Mouse (Mus musculus) gastrocnemius, adult 8-10 months (tissue): Measurements from ENCODE around the gene Kpna3. TPM values are rescaled to one million over a fixed set of nuclear protein-coding genes. Genes with fewer than 3 reads are reported as not detected.

ENCODE experiments used
- DNase-seq, 2 experiments: peaks; one replicate each; pipeline ENCODE4 v3.0.0; 2022; ENCODE audit warnings: low spot score in 2 of 2
- total RNA-seq, 4 experiments: library from RNA; stranded (reverse); gene quantifications; 2 replicates each; pipeline ENCODE4 v1.2.4; 2022

The Kpna3 gene
- total RNA-seq, 4 experiments from 2014 or later = 113 to 141 (median 124) TPM

DNA sequence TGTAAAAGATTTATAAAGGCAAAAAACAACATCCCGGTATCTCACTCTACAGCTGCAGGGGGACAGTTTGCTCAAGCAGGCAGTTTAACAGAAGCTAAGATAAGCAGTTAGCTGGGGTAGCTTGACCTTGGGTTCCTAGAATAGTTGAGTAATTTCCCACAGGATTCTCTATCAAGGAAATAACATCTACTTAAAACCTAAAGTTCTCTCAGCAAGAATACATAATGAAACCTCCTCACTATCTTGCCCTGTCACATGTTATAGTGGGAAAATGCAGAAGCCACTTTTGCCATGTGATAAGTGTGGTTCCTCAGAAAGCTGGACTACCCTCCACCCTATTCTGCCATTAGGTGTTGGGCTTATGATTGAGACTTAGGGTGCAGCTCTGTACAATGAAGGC is 116.9 kb downstream of the Kpna3 start:
- DNase-seq = no peak

GRCm38 (mm10) chr14:61321200-61321599 is 118.5 kb downstream of the Kpna3 start:
- DNase-seq = no peak

GRCm38 (mm10) chr14:61320765-61321164 is 118.9 kb downstream of the Kpna3 start:
- DNase-seq = no peak

DNA sequence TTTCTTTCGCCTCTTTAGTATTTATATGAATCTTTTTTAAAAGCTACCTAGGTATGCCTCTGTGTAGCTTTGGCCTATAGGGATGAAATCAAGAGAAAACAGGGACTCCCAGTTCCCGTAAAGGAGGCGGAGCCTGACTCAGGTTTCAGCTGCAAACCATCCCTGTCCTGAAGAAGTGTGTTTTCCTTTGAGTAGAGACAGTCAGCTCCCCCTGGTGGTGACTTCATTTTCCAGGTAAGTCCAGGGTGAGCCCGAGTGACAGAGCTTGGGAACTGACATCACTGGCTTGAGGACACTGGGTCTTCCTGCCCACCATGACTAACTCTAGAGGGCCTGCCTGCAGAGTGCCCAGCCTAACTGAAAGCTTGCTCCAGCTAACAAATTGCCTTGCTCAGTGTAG is 122.8 kb downstream of the Kpna3 start:
- peak; percentile 28 to 29 for DNase-seq

Other genes with a start within 250 kb of the Kpna3 start
- gene Sgcg, start 181.4 kb downstream of the Kpna3 start, total RNA-seq = 100 to 1,000 TPM; 109 to 124 (median 115) TPM
- gene Arl11, start 130.1 kb downstream of the Kpna3 start, total RNA-seq = under 1 TPM in 1 of 4 experiments, not detected in 3; 0.83 TPM
- gene Ebpl, start 79.4 kb downstream of the Kpna3 start, total RNA-seq = 1 to 10 TPM in 3 of 4 experiments, under 1 TPM in 1; 0.99 to 1.5 (median 1.2) TPM
- gene Spryd7, start 117.0 kb upstream of the Kpna3 start, total RNA-seq = 10 to 100 TPM; 48.0 to 64.3 (median 54.5) TPM
- gene Trim13, start 158.4 kb upstream of the Kpna3 start, total RNA-seq = 10 to 100 TPM in 2 of 4 experiments, 1 to 10 TPM in 2; 8.7 to 10.4 (median 9.7) TPM
- under 1 TPM in 2 of 4 experiments, not detected in 2; 0.12 to 0.34 TPM for gene Kcnrg, start 167.6 kb upstream of the Kpna3 start, total RNA-seq